Mouse (Mus musculus) cerebellum, adult 8-10 months (tissue): ENCODE results near the gene Rab1b.
"Not testable (repeated sequence)": the region's sequence is repeated elsewhere in the genome, so short reads cannot be mapped to it uniquely, and the experiment has no call there.

Experiments
- DNase-seq: peaks from one replicate; pipeline ENCODE4 v3.0.0; 2022

Gene Rab1b

GRCm38 (mm10) chr19:5097521-5098362 lies 9.1 kb downstream of the Rab1b start:
- no peak for DNase-seq

- no peak for DNase-seq
Measured at GRCm38 (mm10) chr19:5095887-5096474, 10.9 kb downstream of the Rab1b start.

GRCm38 (mm10) chr19:5094746-5095417 lies 12.0 kb downstream of the Rab1b start:
- DNase-seq = no peak

GRCm38 (mm10) chr19:5094243-5094632 lies 12.6 kb downstream of the Rab1b start:
- DNase-seq = peak; percentile 95

GRCm38 (mm10) chr19:5093481-5094242 lies 13.2 kb downstream of the Rab1b start:
- peak; percentile 55 for DNase-seq

GRCm38 (mm10) chr19:5092083-5092482 lies 14.8 kb downstream of the Rab1b start:
- DNase-seq = no peak

GRCm38 (mm10) chr19:5089324-5089723 lies 17.5 kb downstream of the Rab1b start:
- DNase-seq = peak; percentile 35

GRCm38 (mm10) chr19:5087884-5088728 lies 18.8 kb downstream of the Rab1b start, which contains the start of gene Yif1a:
Yif1a (plus strand) TSS chr19:5088538.
- peak; percentile 92 for DNase-seq

- not testable (repeated sequence) for DNase-seq
Measured at GRCm38 (mm10) chr19:5086533-5086932, 20.3 kb downstream of the Rab1b start.

- peak; percentile 71 for DNase-seq
Measured at GRCm38 (mm10) chr19:5085145-5085863, 21.6 kb downstream of the Rab1b start, which contains the start of gene Tmem151a. Tmem151a (minus strand) TSS chr19:5085531.

- DNase-seq = no peak
Measured at GRCm38 (mm10) chr19:5084834-5085144, 22.1 kb downstream of the Rab1b start.

- no peak for DNase-seq
Measured at GRCm38 (mm10) chr19:5083961-5084833, 22.7 kb downstream of the Rab1b start.

GRCm38 (mm10) chr19:5082596-5082995 lies 24.3 kb downstream of the Rab1b start:
- no peak for DNase-seq

GRCm38 (mm10) chr19:5082005-5082404 lies 24.9 kb downstream of the Rab1b start:
- DNase-seq = no peak

GRCm38 (mm10) chr19:5079279-5079678 lies 27.6 kb downstream of the Rab1b start:
- DNase-seq = no peak

- no peak for DNase-seq
Measured at GRCm38 (mm10) chr19:5073518-5073917, 33.4 kb downstream of the Rab1b start.

- no peak for DNase-seq
Measured at GRCm38 (mm10) chr19:5073028-5073427, 33.8 kb downstream of the Rab1b start.

GRCm38 (mm10) chr19:5072389-5073019 lies 34.4 kb downstream of the Rab1b start:
- no peak for DNase-seq

- DNase-seq = peak; percentile 41
Measured at GRCm38 (mm10) chr19:5071545-5072369, 35.1 kb downstream of the Rab1b start.
